Mouse (Mus musculus) stomach, embryonic 14.5 days (tissue): ENCODE results near the gene Krtap19-3. TPM values are rescaled to one million over a fixed set of nuclear protein-coding genes. Genes with fewer than 3 reads are reported as not detected.

ENCODE experiments used
- ATAC-seq: fragments of 200-750 bp; cut with Nextera tagmentation; 2 replicates; pipeline ENCODE4 v1.8.0; 2017; ENCODE audit warnings: low read depth, moderate TSS enrichment; ENCODE audit not compliant: insufficient number of reproducible peaks, insufficient read depth, low FRiP score
- H3K27ac ChIP-seq: fragments of 300-500 bp; sonication (generic); 2 replicates; pipeline ENCODE4 v1.5.1; 2014; ENCODE audit warnings: mild to moderate bottlenecking, low read length, moderate library complexity, mixed read lengths
- H3K27me3 ChIP-seq: fragments of 300-500 bp; sonication (generic); 2 replicates; pipeline ENCODE4 v1.6.1; 2014; ENCODE audit warnings: low read length, control low read depth, mixed read lengths; ENCODE audit not compliant: control insufficient read depth, insufficient read depth
- H3K36me3 ChIP-seq: fragments of 300-500 bp; sonication (generic); 2 replicates; pipeline ENCODE4 v1.6.1; 2014; ENCODE audit warnings: mild to moderate bottlenecking, control low read depth, low read length, moderate library complexity, mixed read lengths; ENCODE audit not compliant: control insufficient read depth, insufficient read depth
- H3K4me1 ChIP-seq: fragments of 300-500 bp; sonication (generic); 2 replicates; pipeline ENCODE4 v1.6.1; 2014; ENCODE audit warnings: low read length, control low read depth, mixed read lengths; ENCODE audit not compliant: control insufficient read depth, insufficient read depth
- H3K4me2 ChIP-seq: fragments of 300-500 bp; sonication (generic); replicated peaks from 2 replicates; pipeline ENCODE4 v1.6.1; 2014; ENCODE audit warnings: low read depth, low read length, control low read depth
- H3K4me3 ChIP-seq: fragments of 300-500 bp; sonication (generic); 2 replicates; pipeline ENCODE4 v1.5.1; 2014; ENCODE audit warnings: low read depth, low read length, control low read depth
- H3K9ac ChIP-seq: fragments of 300-500 bp; sonication (generic); replicated peaks from 2 replicates; pipeline ENCODE4 v1.6.1; 2014; ENCODE audit warnings: low read depth, mild to moderate bottlenecking, control low read depth, low read length, moderate library complexity, mixed read lengths
- H3K9me3 ChIP-seq: fragments of 300-500 bp; sonication (generic); 2 replicates; pipeline ENCODE4 v1.6.1; 2016; ENCODE audit warnings: low read depth, low read length, control low read depth; ENCODE audit not compliant: control insufficient read depth
- WGBS: fragments of 180-500 bp; shearing (Covaris S2); extraction: QIAGEN DNeasy Blood & Tissue Kit; methylation state at CpG from one replicate; pipeline ENCODE4 v1.1.7; 2014; 5-methylcytosine and 5-hydroxymethylcytosine counted together
- polyA plus RNA-seq: library from polyadenylated mRNA; unstranded; fragments of >200 nt; fragmentation: Nextera tagmentation; extraction: Ambion mirVana; gene quantifications from 2 replicates; pipeline ENCODE4 v1.2.1, GENCODE M21; 2014

Gene Krtap19-3
- not detected in 2 replicates for polyA plus RNA-seq

GRCm38 (mm10) chr16:88877938-88878337 is at the start of gene Krtap19-3:
TSS of gene Krtap19-3 (minus strand) at chr16:88878038.
- WGBS = 81% methylated on average over 2 of the region's 2 CpGs
- no peak for ATAC-seq
- H3K4me1 ChIP-seq = no peaks in the 10 kb centered on the region
- no peak within 1 kb of the TSS for H3K27ac ChIP-seq
- H3K27me3 ChIP-seq = no peaks in the 10 kb centered on the region
- no peaks in the 10 kb centered on the region for H3K36me3 ChIP-seq
- H3K9ac ChIP-seq = no peak within 1 kb of the TSS
- no peaks in the 10 kb centered on the region for H3K9me3 ChIP-seq
- H3K4me3 ChIP-seq = no peak within 1 kb of the TSS
- no peak within 1 kb of the TSS for H3K4me2 ChIP-seq

GRCm38 (mm10) chr16:88896357-88896756 is 18.5 kb upstream of the Krtap19-3 start, which contains the start of gene Krtap19-5:
TSS of gene Krtap19-5 (minus strand) at chr16:88896457.
- Histone ChIP-seq H3K4me2 (no peak within 1 kb of the TSS), H3K4me1 (no peaks in the 10 kb centered on the region), H3K9ac (no peak within 1 kb of the TSS), H3K9me3 (no peaks in the 10 kb centered on the region), H3K27me3 (no peaks in the 10 kb centered on the region), H3K27ac (no peak within 1 kb of the TSS), H3K36me3 (no peaks in the 10 kb centered on the region), H3K4me3 (no peak within 1 kb of the TSS)
- no peak for ATAC-seq
- WGBS = 92% methylated on average over 6 of the region's 6 CpGs

DNA sequence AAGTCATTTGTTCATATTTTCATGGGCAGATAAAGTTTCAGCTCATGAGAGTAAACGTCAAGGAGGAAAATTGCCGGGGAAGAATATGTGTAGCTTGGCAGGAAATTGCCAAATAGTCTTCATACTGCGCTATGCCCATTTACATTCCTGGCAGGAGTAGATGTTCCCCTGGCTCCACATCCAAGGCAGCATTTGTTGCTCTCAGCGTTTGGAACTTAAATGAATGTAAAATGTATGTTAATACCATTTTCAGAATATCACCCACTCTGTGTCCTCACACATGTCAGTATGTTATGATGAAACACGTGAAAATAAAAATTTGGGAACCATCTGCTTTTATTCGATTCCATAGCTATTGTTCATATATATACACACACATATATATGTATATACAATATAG is 9.0 kb upstream of the Krtap19-3 start:
- no peak for ATAC-seq
- Histone ChIP-seq H3K27ac (no peak overlapping the region), H3K27me3 (no peaks in the 10 kb centered on the region), H3K4me3 (no peak overlapping the region), H3K36me3 (no peaks in the 10 kb centered on the region), H3K9me3 (no peaks in the 10 kb centered on the region), H3K4me2 (no peak overlapping the region), H3K4me1 (no peaks in the 10 kb centered on the region), H3K9ac (no peak overlapping the region)
- 84% methylated on average over 6 of the region's 6 CpGs for WGBS

- Histone ChIP-seq H3K9ac (no peak within 1 kb of the TSS), H3K27ac (no peak within 1 kb of the TSS), H3K4me3 (no peak within 1 kb of the TSS), H3K9me3 (no peaks in the 10 kb centered on the region), H3K4me2 (no peak within 1 kb of the TSS), H3K27me3 (no peaks in the 10 kb centered on the region), H3K36me3 (no peaks in the 10 kb centered on the region), H3K4me1 (no peaks in the 10 kb centered on the region)
- WGBS = 88% methylated on average over 5 of the region's 5 CpGs
- no peak for ATAC-seq
Observed at GRCm38 (mm10) chr16:88884989-88885388, 7.2 kb upstream of the Krtap19-3 start, which contains the start of gene Krtap19-4. TSS of gene Krtap19-4 (minus strand) at chr16:88885089.

DNA sequence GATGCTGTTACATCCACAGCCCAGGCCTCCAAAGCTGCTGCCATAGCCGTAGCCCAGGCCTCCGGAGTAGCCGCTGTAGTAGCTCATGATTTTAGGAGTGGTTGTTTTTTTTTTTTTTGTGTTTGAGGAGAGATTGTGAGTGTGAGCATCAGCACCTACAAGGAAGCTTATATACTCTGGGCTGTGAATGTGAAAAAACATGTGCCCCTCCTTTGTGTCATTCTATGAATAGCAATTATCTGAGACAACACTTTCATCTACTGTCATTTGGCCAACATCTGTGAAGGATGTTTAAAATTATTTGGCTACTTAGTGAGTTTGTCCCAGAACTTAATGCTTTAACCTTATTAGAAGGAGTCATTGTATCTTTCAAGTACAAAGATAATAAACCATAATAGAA is 3.7 kb downstream of the Krtap19-3 start, which contains the start of gene Krtap19-2:
Krtap19-2 (minus strand) TSS at position 101 of the 400 bp plus-strand sequence.
- WGBS = 96% methylated on average over 3 of the region's 3 CpGs
- no peak within 1 kb of the TSS for H3K27ac ChIP-seq
- no peak for ATAC-seq

GRCm38 (mm10) chr16:88869311-88869710 is 8.5 kb downstream of the Krtap19-3 start, which contains the start of gene Krtap19-1:
TSS of gene Krtap19-1 (minus strand) at chr16:88869411.
- no peak within 1 kb of the TSS for H3K4me2 ChIP-seq
- 89% methylated on average over 6 of the region's 6 CpGs for WGBS
- ATAC-seq = no peak

More for the DNA sequence above, 3.7 kb downstream of the Krtap19-3 start, which contains the start of gene Krtap19-2:
- H3K36me3 ChIP-seq = no peaks in the 10 kb centered on the region
- H3K9ac ChIP-seq = no peak within 1 kb of the TSS
- no peak within 1 kb of the TSS for H3K4me2 ChIP-seq
- H3K4me1 ChIP-seq = no peaks in the 10 kb centered on the region
- no peak within 1 kb of the TSS for H3K4me3 ChIP-seq
- no peaks in the 10 kb centered on the region for H3K27me3 ChIP-seq
- H3K9me3 ChIP-seq = no peaks in the 10 kb centered on the region

DNA sequence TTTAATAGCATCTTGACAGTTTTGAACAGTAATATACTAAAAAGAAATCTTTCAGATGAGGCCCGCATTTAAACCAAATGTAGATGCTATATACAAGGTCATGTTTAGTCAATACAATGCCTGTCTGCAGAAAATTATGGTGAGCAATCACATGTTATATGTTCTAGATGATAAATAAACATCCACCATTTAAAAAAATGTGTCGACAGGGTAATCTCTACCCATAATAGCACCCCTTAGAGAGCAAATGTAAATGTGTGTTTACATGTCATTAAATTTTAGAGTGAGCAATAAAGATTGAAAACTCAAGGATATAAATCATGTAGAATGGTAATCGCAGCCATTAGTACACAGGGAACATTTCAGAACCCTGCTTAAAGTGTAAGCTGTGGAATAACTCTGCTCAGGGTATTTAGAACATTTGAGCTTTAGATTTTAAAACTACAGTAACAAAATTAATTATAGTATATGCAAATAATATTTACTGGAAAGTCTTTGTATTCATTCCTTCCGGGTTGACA is 12.9 kb downstream of the Krtap19-3 start:
- WGBS = 77% methylated on average over 4 of the region's 4 CpGs
- Histone ChIP-seq H3K4me1 (no peaks in the 10 kb centered on the region), H3K27ac (no peak overlapping the region), H3K4me3 (no peak overlapping the region), H3K27me3 (no peaks in the 10 kb centered on the region), H3K9me3 (no peaks in the 10 kb centered on the region), H3K4me2 (no peak overlapping the region), H3K9ac (no peak overlapping the region), H3K36me3 (no peaks in the 10 kb centered on the region)
- no peak for ATAC-seq

More at GRCm38 (mm10) chr16:88869311-88869710, 8.5 kb downstream of the Krtap19-3 start, which contains the start of gene Krtap19-1:
- H3K36me3 ChIP-seq = no peaks in the 10 kb centered on the region
- H3K9me3 ChIP-seq = no peaks in the 10 kb centered on the region
- no peaks in the 10 kb centered on the region for H3K27me3 ChIP-seq
- no peaks in the 10 kb centered on the region for H3K4me1 ChIP-seq
- no peak within 1 kb of the TSS for H3K9ac ChIP-seq
- no peak within 1 kb of the TSS for H3K4me3 ChIP-seq
- H3K27ac ChIP-seq = no peak within 1 kb of the TSS

- Histone ChIP-seq H3K27ac (no peak overlapping the region), H3K36me3 (no peaks in the 10 kb centered on the region), H3K27me3 (no peaks in the 10 kb centered on the region), H3K9ac (no peak overlapping the region), H3K9me3 (no peaks in the 10 kb centered on the region), H3K4me2 (no peak overlapping the region), H3K4me3 (no peak overlapping the region), H3K4me1 (no peaks in the 10 kb centered on the region)
- no peak for ATAC-seq
- 11% methylated on average over 5 of the region's 5 CpGs for WGBS
Observed at GRCm38 (mm10) chr16:88851450-88851849, 26.4 kb downstream of the Krtap19-3 start.

GRCm38 (mm10) chr16:88848558-88848957 is 29.3 kb downstream of the Krtap19-3 start:
- H3K36me3 ChIP-seq = no peaks in the 10 kb centered on the region
- H3K4me2 ChIP-seq = no peak overlapping the region
- H3K9ac ChIP-seq = no peak overlapping the region
- no peaks in the 10 kb centered on the region for H3K27me3 ChIP-seq
- no peaks in the 10 kb centered on the region for H3K9me3 ChIP-seq
- no peak for ATAC-seq
- WGBS = 79% methylated on average over 4 of the region's 4 CpGs
- H3K27ac ChIP-seq = no peak overlapping the region
- H3K4me1 ChIP-seq = no peaks in the 10 kb centered on the region
- no peak overlapping the region for H3K4me3 ChIP-seq
